Mouse (Mus musculus) bone marrow, adult 2 months (tissue): ENCODE measurements around the gene Klk1b24. TPM values are rescaled to one million over a fixed set of nuclear protein-coding genes. Genes with fewer than 3 reads are reported as not detected.
"Not testable (repeated sequence)": the region's sequence is repeated elsewhere in the genome, so short reads cannot be mapped to it uniquely, and the experiment has no call there.

ENCODE experiments used
- H3K27ac ChIP-seq: fragments of 200-500 bp; 2 replicates; pipeline ENCODE4 v1.5.1; 2012; ENCODE audit warnings: low read depth, mild to moderate bottlenecking, control low read depth, inconsistent platforms, low read length; ENCODE audit not compliant: control insufficient read depth, poor library complexity, insufficient read depth
- H3K4me1 ChIP-seq: fragments of 200-500 bp; 2 replicates; pipeline ENCODE4 v1.6.1; 2011; ENCODE audit warnings: low read length; ENCODE audit not compliant: control insufficient read depth, insufficient read depth
- H3K4me3 ChIP-seq: fragments of 200-500 bp; replicated peaks from 2 replicates; pipeline ENCODE3; 2011; ENCODE audit warnings: mild to moderate bottlenecking, low read depth, low read length, control low read depth; ENCODE audit not compliant: control insufficient read depth
- CTCF ChIP-seq: fragments of 200-500 bp; IDR thresholded peaks from 2 replicates; pipeline ENCODE4 v1.5.1; 2011; ENCODE audit warnings: low read length, control low read depth; ENCODE audit not compliant: control insufficient read depth, insufficient read depth
- POLR2A ChIP-seq: fragments of 200-500 bp; IDR thresholded peaks from 2 replicates; pipeline ENCODE4 v1.6.1; 2011; ENCODE audit warnings: low read depth, mild to moderate bottlenecking, control low read depth, low read length, borderline replicate concordance; ENCODE audit not compliant: control insufficient read depth
- WGBS: fragments of 180-500 bp; shearing (Covaris S2); methylation state at CpG from one replicate; pipeline ENCODE4 v1.1.7; 2018; 5-methylcytosine and 5-hydroxymethylcytosine counted together
- polyA plus RNA-seq: library from polyadenylated mRNA; stranded (reverse); fragments of >200 nt; gene quantifications from 2 replicates; pipeline ENCODE4 v1.2.4, GENCODE M21; 2011; ENCODE audit warnings: low replicate concordance; ENCODE audit not compliant: missing spikeins, insufficient read depth, insufficient read length

The Klk1b24 gene
- not detected in 2 replicates for polyA plus RNA-seq

DNA sequence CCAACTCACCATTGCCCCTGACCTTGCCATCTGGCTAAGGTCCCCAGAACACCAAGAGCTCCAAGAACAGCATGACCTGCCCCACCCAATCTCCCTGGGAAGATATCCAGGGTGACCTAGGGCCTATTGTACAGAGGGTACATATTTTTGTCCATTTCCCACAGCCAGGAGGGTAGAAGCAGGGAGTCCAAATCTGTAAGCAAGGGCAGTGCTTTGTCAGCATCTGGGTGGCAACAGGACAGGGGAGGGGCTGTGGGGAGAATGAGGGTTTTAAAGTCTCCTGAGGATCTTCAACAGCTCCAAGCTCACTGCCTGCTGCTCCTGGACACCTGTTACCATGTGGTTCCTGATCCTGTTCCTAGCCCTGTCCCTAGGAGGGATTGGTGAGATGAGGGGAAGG lies at the start of gene Klk1b24:
TSS of gene Klk1b24 (plus strand) at position 301 of the 400 bp plus-strand sequence.
- not testable (repeated sequence) for H3K4me1 ChIP-seq, H3K27ac ChIP-seq, H3K4me3 ChIP-seq

DNA sequence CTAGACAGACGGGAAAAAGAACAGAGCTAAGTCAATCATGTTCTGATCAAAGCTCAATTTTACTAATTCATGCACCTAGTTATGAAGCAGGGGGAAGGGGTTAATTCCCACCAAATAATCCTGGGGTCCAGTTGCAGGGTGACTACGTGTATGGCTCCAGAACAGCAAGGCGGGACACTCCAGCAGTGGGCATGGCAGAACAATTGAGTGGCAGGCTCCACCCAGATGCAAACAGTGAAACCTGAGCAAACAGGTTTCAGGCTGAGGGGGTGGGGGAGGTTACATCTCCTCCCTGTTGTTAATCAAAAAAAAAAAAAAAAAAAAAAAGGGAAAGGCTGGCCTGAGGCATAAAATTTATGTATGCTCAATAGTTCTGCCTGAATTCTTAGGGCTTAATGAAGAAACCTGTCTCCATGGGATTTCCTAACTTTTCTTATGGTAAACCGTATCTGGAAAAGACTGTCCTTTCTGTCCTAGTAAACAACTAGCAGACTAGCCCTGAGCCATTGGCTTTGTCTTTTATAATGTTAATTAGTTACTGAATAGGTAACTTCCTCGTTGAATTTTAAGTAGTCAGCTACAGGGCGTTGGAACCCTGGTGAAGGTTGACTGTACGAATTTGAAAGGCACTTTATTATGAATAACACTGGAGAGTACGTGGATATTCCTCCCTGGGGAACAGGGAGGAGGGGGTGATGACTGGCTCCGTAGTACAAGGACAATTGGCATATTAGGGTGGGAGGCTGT lies 8.6 kb upstream of the Klk1b24 start:
- whole genome bisulfite sequencing: 72% methylated on average over 9 of the region's 9 CpGs
- Histone ChIP-seq H3K27ac (no peak overlapping the region), H3K4me3 (no peak overlapping the region), H3K4me1 (no peaks in the 10 kb centered on the region)
- TF ChIP-seq CTCF (no peak), POLR2A (no peak)

DNA sequence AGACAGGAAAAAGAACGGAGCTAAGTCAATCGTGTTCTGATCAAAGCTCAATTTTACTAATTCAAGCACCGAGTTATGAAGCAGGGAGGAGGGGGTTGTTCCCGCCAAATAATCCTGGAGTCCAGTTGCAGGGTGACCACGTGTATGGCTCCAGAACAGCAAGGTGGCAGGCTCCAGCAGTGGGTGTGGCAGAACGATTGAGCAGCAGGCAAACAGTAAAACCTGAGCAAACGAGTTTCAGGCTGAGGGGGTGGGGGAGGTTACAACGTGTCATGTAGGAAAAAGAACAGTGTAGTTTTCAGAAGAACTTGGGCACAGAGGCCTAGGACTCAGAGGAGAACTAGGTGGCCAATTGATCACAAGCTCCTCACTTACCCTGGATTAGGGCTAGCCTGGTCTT lies 1.5 kb upstream of the Klk1b24 start:
- H3K27ac ChIP-seq, H3K4me3 ChIP-seq, H3K4me1 ChIP-seq: not testable (repeated sequence)
- WGBS: 61% methylated on average over 8 of the region's 8 CpGs

DNA sequence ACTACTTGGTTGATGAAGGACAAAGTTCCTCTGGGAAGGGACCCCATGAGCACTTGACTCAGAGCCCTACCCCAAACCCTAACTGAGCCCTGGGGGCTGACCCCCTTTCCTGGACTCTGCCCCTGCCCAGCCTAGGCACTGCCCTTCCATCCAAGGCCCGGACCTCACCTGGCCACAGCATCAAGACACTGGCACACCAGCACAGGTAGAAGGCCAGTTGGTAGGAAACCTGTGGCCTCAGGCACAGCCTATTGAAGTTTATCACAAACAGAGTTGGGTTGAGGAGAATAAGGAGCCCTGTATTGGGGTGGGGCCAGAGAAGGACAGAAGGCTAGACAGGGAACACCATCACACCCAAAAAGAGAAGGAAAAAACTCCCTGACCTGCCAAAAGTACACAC lies 5.4 kb downstream of the Klk1b24 start:
- 62% methylated on average over 1 of the region's 1 CpGs for WGBS
- not testable (repeated sequence) for H3K27ac ChIP-seq, H3K4me1 ChIP-seq, H3K4me3 ChIP-seq

DNA sequence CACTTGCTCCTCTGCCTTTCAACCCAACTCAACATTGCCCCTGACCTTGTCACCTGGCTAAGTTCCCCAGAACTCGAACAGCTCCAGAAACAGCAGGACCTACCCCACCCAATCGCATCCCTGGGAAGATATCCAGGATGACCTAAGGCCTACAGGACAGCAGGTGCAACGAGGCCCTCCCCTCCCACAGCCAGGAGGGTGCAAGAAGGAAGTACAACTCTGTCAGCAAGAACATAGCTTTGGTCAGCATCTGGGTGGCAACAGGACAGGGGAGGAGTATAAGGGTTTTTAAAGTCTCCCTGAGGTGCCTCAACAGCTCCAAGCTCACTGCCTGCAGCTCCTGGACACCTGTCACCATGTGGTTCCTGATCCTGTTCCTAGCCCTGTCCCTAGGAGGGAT lies 9.9 kb downstream of the Klk1b24 start, which contains the start of gene Klk1b3:
TSS of gene Klk1b3 (plus strand) at position 301 of the 400 bp plus-strand sequence.
- WGBS: 50% methylated on average over 3 of the region's 3 CpGs
- no peak for TF ChIP-seq CTCF
- no peak for TF ChIP-seq POLR2A
- H3K4me3 ChIP-seq: no peak within 1 kb of the TSS

DNA sequence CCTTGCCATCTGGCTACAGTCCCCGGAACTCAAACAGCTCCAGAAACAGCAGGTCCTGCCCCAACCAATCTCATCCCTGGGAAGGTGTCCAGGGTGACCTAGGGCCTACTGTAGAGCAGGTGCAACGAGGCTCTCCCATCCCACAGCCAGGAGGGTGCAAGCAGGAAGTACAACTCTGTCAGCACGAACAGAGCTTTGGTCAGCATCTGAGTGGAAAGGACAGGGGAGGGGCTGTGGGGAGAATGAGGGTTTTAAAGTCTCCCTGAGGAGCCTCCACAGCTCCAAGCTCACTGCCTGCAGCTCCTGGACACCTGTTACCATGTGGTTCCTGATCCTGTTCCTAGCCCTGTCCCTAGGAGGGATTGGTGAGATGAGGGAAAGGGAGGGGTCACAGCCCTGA lies 19.1 kb downstream of the Klk1b24 start, which contains the start of gene Klk1b4:
TSS of gene Klk1b4 (plus strand) at position 301 of the 400 bp plus-strand sequence.
- 30% methylated on average over 3 of the region's 3 CpGs for WGBS

More for the DNA sequence above, 9.9 kb downstream of the Klk1b24 start, which contains the start of gene Klk1b3:
- Histone ChIP-seq H3K27ac (no peak within 1 kb of the TSS), H3K4me1 (no peaks in the 10 kb centered on the region)

DNA sequence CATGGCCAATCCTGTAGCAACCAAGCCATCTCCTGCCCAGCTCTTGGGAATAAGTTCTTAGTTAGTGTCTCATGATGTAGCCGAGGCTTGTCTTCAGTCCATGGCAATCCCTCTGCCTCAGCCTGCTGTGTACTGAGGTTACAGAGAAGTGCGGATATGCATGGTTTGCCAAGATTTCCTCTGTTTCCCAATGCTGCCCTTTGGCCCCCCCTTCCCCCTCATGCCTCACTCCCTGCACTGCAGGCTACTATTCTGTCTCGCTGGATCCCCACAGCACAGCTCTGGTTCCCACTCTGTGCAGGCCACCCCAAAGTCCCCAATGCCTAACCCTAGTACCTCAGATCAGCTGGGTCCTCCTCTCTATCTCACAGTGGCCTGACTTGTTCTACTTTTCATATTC lies 20.3 kb downstream of the Klk1b24 start:
- 49% methylated on average over 3 of the region's 3 CpGs for WGBS

More for the DNA sequence above, 19.1 kb downstream of the Klk1b24 start, which contains the start of gene Klk1b4:
- not testable (repeated sequence) for H3K27ac ChIP-seq, H3K4me1 ChIP-seq, H3K4me3 ChIP-seq

DNA sequence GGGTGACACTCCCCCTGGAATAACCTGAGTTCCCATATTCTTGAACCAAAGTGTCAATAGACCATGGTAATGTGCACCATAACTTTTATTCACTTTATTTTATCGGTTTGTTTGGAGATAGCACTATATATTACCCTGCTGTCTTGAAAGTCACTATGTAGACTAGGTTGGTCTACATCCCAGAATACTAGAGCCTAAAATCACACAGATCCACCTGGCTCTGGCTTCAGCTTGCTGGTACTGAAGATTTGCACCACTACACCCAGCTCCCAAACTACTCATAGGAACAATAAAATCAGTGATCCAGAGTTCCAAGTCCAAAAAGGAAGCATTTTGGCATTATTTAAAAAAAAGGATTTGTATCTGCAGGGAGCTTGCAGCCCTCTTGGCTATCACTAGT lies 27.6 kb downstream of the Klk1b24 start, which contains the start of gene Klk1b5:
TSS of gene Klk1b5 (plus strand) at position 301 of the 400 bp plus-strand sequence.
- no peak within 1 kb of the TSS for H3K4me3 ChIP-seq
- H3K4me1 ChIP-seq: no peaks in the 10 kb centered on the region
- TF ChIP-seq POLR2A (no peak), CTCF (no peak)
- 67% methylated on average over 1 of the region's 1 CpGs for WGBS
- no peak within 1 kb of the TSS for H3K27ac ChIP-seq

More for the DNA sequence above, 20.3 kb downstream of the Klk1b24 start:
- H3K4me3 ChIP-seq: no peak overlapping the region
- TF ChIP-seq POLR2A (no peak), CTCF (no peak)
- no peak overlapping the region for H3K27ac ChIP-seq
- H3K4me1 ChIP-seq: no peaks in the 10 kb centered on the region

DNA sequence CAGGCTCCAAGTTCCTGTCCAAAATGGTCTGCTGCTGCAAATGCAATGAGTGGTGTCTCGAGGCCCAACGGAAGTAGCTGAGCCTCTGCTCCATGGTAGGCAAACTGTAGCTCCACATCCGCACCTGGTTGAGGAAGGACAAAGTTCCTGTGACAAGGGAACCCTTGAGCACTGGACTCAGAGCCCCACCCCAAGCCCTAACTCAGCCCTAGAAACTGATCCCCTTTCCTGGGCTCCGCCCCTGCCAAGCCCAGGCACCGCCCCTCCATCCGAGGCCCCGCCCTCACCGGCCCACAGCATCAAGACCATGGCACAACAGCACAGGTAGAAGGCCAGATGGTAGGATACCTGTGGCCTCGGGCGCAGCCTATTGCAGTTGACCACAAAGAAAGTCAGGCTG lies 33.6 kb downstream of the Klk1b24 start:
- not testable (repeated sequence) for H3K4me1 ChIP-seq, H3K4me3 ChIP-seq, H3K27ac ChIP-seq
- 65% methylated on average over 10 of the region's 10 CpGs for WGBS

DNA sequence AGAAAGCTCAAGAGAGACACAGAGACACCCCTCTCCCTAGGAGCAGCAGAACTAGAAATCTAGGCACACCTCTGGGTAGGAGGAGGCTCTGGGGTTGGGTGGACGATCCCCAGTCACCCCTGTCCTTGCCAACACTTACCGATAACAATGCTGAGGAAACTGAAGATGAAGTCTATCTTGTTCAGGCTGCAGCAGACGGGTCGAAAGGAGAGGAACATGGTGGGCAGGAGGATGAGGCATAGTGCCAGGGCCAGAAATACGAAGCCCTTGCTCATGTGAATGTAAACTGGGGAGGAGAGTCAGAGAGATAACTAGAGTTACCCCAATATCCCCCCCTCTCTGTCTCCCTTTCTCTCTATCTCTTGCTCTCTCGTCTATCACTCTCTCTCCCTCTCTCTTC lies 34.3 kb downstream of the Klk1b24 start:
- WGBS: 55% methylated on average over 6 of the region's 6 CpGs
- H3K4me1 ChIP-seq, H3K4me3 ChIP-seq, H3K27ac ChIP-seq: not testable (repeated sequence)
